Mouse (Mus musculus) bone marrow macrophage, adult 2 months (primary cell): Measurements from ENCODE around the gene Pip5k1c.

Source experiments
- CTCF ChIP-seq: IDR thresholded peaks from 2 replicates; pipeline ENCODE4 v1.5.1; 2012; ENCODE audit warnings: low read depth, mild to moderate bottlenecking, low read length, moderate library complexity
- POLR2A ChIP-seq: IDR thresholded peaks from 2 replicates; pipeline ENCODE4 v1.6.1; 2012; ENCODE audit warnings: mild to moderate bottlenecking, low read depth, low read length, borderline replicate concordance

DNA sequence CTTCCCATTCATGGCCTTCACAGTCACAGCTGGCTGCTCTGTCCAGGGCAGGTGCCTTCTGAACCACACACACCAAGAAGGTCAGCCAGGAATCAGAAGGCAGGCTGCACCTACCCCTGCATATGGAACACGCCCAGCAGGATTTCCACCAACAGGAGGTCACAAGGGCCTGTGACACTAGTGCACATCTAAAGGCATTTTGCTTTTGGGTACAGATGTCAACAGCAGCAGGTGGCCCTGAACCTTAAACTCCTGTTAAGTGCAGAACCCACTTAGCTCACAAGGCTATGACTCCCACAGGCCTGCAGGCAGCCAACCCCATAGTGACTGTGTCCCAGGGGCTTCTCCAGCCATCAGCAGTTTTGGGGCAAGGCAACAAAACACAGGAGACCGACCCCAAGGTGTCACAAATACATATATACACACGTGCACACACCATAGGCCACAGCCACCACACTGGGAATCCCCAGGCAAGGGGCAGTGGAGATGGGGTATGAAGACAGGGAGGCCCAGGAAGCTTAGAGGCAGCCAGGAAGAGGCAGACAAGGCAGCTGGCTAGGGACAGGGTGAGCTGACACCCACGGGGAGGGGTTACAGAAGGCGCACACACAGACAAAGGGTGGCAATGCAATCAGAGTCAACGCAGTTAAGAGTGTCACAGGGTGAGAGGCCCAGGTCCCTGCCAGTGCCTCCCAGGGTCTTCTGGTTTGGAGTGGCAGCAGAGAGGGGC, 73.9 kb downstream of the Pip5k1c start:
- no peak for TF ChIP-seq CTCF
- no peak for TF ChIP-seq POLR2A
